Mouse (Mus musculus) G1E (cell line): ENCODE results near the gene Gm20219.

Experiments used
- CTCF ChIP-seq: IDR thresholded peaks from 2 replicates; pipeline ENCODE4 v1.5.1; 2012; ENCODE audit warnings: low read depth, low read length, inconsistent platforms, mixed read lengths
- GATA1 ChIP-seq: IDR thresholded peaks from 2 replicates; pipeline ENCODE4 v1.6.1; 2012; ENCODE audit warnings: borderline replicate concordance, low read length, inconsistent platforms, mixed read lengths
- POLR2AphosphoS5 ChIP-seq: IDR thresholded peaks from 2 replicates; pipeline ENCODE4 v1.6.1; 2012; ENCODE audit warnings: low read depth, low read length, inconsistent platforms; ENCODE audit not compliant: insufficient replicate concordance
- TAL1 ChIP-seq: conservative IDR thresholded peaks from 2 replicates; pipeline ENCODE4 v1.6.1; 2012; ENCODE audit warnings: low read depth, low read length, inconsistent platforms, mixed read lengths

DNA sequence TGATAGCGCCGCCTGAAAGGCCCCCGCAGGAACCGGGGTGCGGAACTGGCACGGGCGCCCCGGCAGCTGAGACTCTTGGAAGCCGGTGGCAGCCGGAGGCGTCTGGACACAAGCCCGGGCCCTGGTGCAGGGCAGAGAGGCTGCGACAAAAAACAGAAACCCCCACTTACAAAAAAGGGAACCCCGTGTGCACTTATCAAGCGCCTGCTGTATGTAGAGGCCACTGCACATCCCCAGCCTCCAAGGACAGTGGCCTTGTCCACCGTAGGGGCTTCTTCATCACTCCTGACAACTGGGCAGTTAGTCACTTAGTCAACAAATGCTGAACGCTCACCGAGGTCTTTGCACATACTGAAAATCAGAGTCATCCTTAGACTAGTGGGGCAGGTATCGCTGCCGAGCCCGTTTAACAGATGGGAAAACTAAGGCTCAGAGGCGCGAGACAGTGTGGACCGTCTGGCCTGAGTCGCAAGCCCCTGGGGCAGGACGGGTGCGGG lies 43.7 kb downstream of the Gm20219 start:
- TF ChIP-seq POLR2AphosphoS5 = no peak
- no peak for TF ChIP-seq GATA1
- no peak for TF ChIP-seq CTCF
- TF ChIP-seq TAL1 = no peak
